Mouse (Mus musculus): ENCODE measurements around the gene Hip1.

The Hip1 gene

GRCm38 (mm10) chr5:135369196-135369595 lies 175.7 kb downstream of the Hip1 start:
- DNase-seq (ENCODE audit: low read depth, low spot score), result peak; percentile 61

GRCm38 (mm10) chr5:135368312-135368711 lies 176.6 kb downstream of the Hip1 start:
- no peak for DNase-seq (ENCODE audit: low read depth, low spot score)

GRCm38 (mm10) chr5:135367841-135368240 lies 177.1 kb downstream of the Hip1 start:
- DNase-seq (ENCODE audit: low read depth, low spot score), result no peak

GRCm38 (mm10) chr5:135363540-135363939 lies 181.4 kb downstream of the Hip1 start:
- DNase-seq (ENCODE audit: low read depth, low spot score), result peak; percentile 82

GRCm38 (mm10) chr5:135362572-135362971 lies 182.3 kb downstream of the Hip1 start:
- DNase-seq (ENCODE audit: low read depth, low spot score), result no peak

GRCm38 (mm10) chr5:135359772-135360171 lies 185.1 kb downstream of the Hip1 start:
- DNase-seq (ENCODE audit: low read depth, low spot score), result no peak

- no peak for DNase-seq (ENCODE audit: low read depth, low spot score)
Measured at GRCm38 (mm10) chr5:135357556-135357955, 187.4 kb downstream of the Hip1 start.
